Mouse (Mus musculus): ENCODE results near the gene Slc7a7.

Gene Slc7a7

GRCm38 (mm10) chr14:54412629-54413170 is 4.9 kb downstream of the Slc7a7 start:
- DNase-seq (ENCODE audit: low spot score in 2 of 2): no peak

GRCm38 (mm10) chr14:54412000-54412576 is 5.5 kb downstream of the Slc7a7 start:
- DNase-seq (ENCODE audit: low spot score in 2 of 2): no peak

- DNase-seq (ENCODE audit: low spot score in 2 of 2): no peak
Observed at GRCm38 (mm10) chr14:54409980-54410810, 7.4 kb downstream of the Slc7a7 start.

- DNase-seq (ENCODE audit: low spot score in 2 of 2): peak in 1 of 2 experiments; percentile 33
Observed at GRCm38 (mm10) chr14:54409057-54409645, 8.4 kb downstream of the Slc7a7 start.

GRCm38 (mm10) chr14:54408336-54409056 is 9.1 kb downstream of the Slc7a7 start:
- no peak for DNase-seq (ENCODE audit: low spot score in 2 of 2)

- DNase-seq (ENCODE audit: low spot score in 2 of 2): no peak
Observed at GRCm38 (mm10) chr14:54401723-54402122, 15.9 kb downstream of the Slc7a7 start.

- DNase-seq (ENCODE audit: low spot score in 2 of 2): peak; percentile 50 to 67
Observed at GRCm38 (mm10) chr14:54398921-54399382, 18.6 kb downstream of the Slc7a7 start.

GRCm38 (mm10) chr14:54398528-54398916 is 19.1 kb downstream of the Slc7a7 start:
- DNase-seq (ENCODE audit: low spot score in 2 of 2): no peak

- DNase-seq (ENCODE audit: low spot score in 2 of 2): peak; percentile 9 to 10
Observed at GRCm38 (mm10) chr14:54397872-54398527, 19.6 kb downstream of the Slc7a7 start.

GRCm38 (mm10) chr14:54396685-54397084 is 20.9 kb downstream of the Slc7a7 start:
- no peak for DNase-seq (ENCODE audit: low spot score in 2 of 2)

GRCm38 (mm10) chr14:54394309-54394708 is 23.3 kb downstream of the Slc7a7 start:
- DNase-seq (ENCODE audit: low spot score in 2 of 2): no peak

GRCm38 (mm10) chr14:54393794-54394193 is 23.8 kb downstream of the Slc7a7 start:
- no peak for DNase-seq (ENCODE audit: low spot score in 2 of 2)

- no peak for DNase-seq (ENCODE audit: low spot score in 2 of 2)
Observed at GRCm38 (mm10) chr14:54390843-54391242, 26.7 kb downstream of the Slc7a7 start.

GRCm38 (mm10) chr14:54387546-54387945 is 30.0 kb downstream of the Slc7a7 start:
- no peak for DNase-seq (ENCODE audit: low spot score in 2 of 2)

GRCm38 (mm10) chr14:54385968-54386618 is 31.5 kb downstream of the Slc7a7 start:
- DNase-seq (ENCODE audit: low spot score in 2 of 2): no peak

- DNase-seq (ENCODE audit: low spot score in 2 of 2): no peak
Observed at GRCm38 (mm10) chr14:54384396-54384795, 33.2 kb downstream of the Slc7a7 start.

- DNase-seq (ENCODE audit: low spot score in 2 of 2): no peak
Observed at GRCm38 (mm10) chr14:54383355-54383771, 34.2 kb downstream of the Slc7a7 start.

- no peak for DNase-seq (ENCODE audit: low spot score in 2 of 2)
Observed at GRCm38 (mm10) chr14:54382641-54383040, 34.9 kb downstream of the Slc7a7 start.

- no peak for DNase-seq (ENCODE audit: low spot score in 2 of 2)
Observed at GRCm38 (mm10) chr14:54381816-54382215, 35.8 kb downstream of the Slc7a7 start.

- no peak for DNase-seq (ENCODE audit: low spot score in 2 of 2)
Observed at GRCm38 (mm10) chr14:54380616-54381015, 37.0 kb downstream of the Slc7a7 start.

GRCm38 (mm10) chr14:54379571-54379970 is 38.0 kb downstream of the Slc7a7 start:
- no peak for DNase-seq (ENCODE audit: low spot score in 2 of 2)

Measured in natural killer cell, adult 2 months (primary cell).